Mouse (Mus musculus): ENCODE data around the gene Svbp. TPM values are rescaled to one million over a fixed set of nuclear protein-coding genes. Genes with fewer than 3 reads are reported as not detected.

Svbp gene
- polyA plus RNA-seq, 1 experiment: 54.3 TPM

GRCm38 (mm10) chr4:119188060-119188785 is 6.9 kb upstream of the Svbp start:
- no peaks in the 10 kb centered on the region for H3K36me3 ChIP-seq (replicated peaks; ENCODE audit: low read length)
- H3K27me3 ChIP-seq (replicated peaks): peaks cover 44% of the 10 kb centered on the region
- peaks cover 14% of the 10 kb centered on the region for H3K4me1 ChIP-seq
- H3K4me3 ChIP-seq (replicated peaks): no peak overlapping the region
- no peaks in the 10 kb centered on the region for H3K9me3 ChIP-seq
- no peak for TF ChIP-seq GATA1 (IDR thresholded peaks at IDR 0.05; ENCODE audit: borderline replicate concordance, low read length)
- no peak for TF ChIP-seq FLI1 (IDR thresholded peaks at IDR 0.05; ENCODE audit: low read length)

GRCm38 (mm10) chr4:119189392-119189791 is 5.7 kb upstream of the Svbp start:
- peaks cover 12% of the 10 kb centered on the region for H3K4me1 ChIP-seq
- TF ChIP-seq FLI1 (IDR thresholded peaks at IDR 0.05; ENCODE audit: low read length): no peak
- TF ChIP-seq GATA1 (IDR thresholded peaks at IDR 0.05; ENCODE audit: borderline replicate concordance, low read length): no peak

GRCm38 (mm10) chr4:119189864-119190263 is 5.2 kb upstream of the Svbp start, which contains the start of gene Ermap:
Ermap (minus strand) TSS chr4:119190011.
- peaks cover 17% of the 10 kb centered on the region for H3K4me1 ChIP-seq
- H3K36me3 ChIP-seq (replicated peaks; ENCODE audit: low read length): no peaks in the 10 kb centered on the region
- H3K4me3 ChIP-seq (replicated peaks): no peak within 1 kb of the TSS
- H3K27me3 ChIP-seq (replicated peaks): peaks cover 40% of the 10 kb centered on the region
- no peaks in the 10 kb centered on the region for H3K9me3 ChIP-seq
- TF ChIP-seq FLI1 (IDR thresholded peaks at IDR 0.05; ENCODE audit: low read length) (no peak), GATA1 (IDR thresholded peaks at IDR 0.05; ENCODE audit: borderline replicate concordance, low read length) (no peak)

More at GRCm38 (mm10) chr4:119189392-119189791, 5.7 kb upstream of the Svbp start:
- Histone ChIP-seq H3K4me3 (replicated peaks) (no peak overlapping the region), H3K9me3 (no peaks in the 10 kb centered on the region), H3K36me3 (replicated peaks; ENCODE audit: low read length) (no peaks in the 10 kb centered on the region), H3K27me3 (replicated peaks) (peaks cover 43% of the 10 kb centered on the region)

- Histone ChIP-seq H3K36me3 (replicated peaks; ENCODE audit: low read length) (no peaks in the 10 kb centered on the region), H3K9me3 (no peaks in the 10 kb centered on the region), H3K4me3 (replicated peaks) (no peak overlapping the region), H3K4me1 (peaks cover 19% of the 10 kb centered on the region), H3K27me3 (replicated peaks) (peaks cover 37% of the 10 kb centered on the region)
- TF ChIP-seq FLI1 (IDR thresholded peaks at IDR 0.05; ENCODE audit: low read length): no peak
- TF ChIP-seq GATA1 (IDR thresholded peaks at IDR 0.05; ENCODE audit: borderline replicate concordance, low read length): no peak
Observed at GRCm38 (mm10) chr4:119190618-119191017, 4.5 kb upstream of the Svbp start.

- H3K9me3 ChIP-seq: no peaks in the 10 kb centered on the region
- peaks cover 32% of the 10 kb centered on the region for H3K27me3 ChIP-seq (replicated peaks)
- H3K36me3 ChIP-seq (replicated peaks; ENCODE audit: low read length): no peaks in the 10 kb centered on the region
- H3K4me3 ChIP-seq (replicated peaks): no peak overlapping the region
- no peak for TF ChIP-seq FLI1 (IDR thresholded peaks at IDR 0.05; ENCODE audit: low read length)
- TF ChIP-seq GATA1 (IDR thresholded peaks at IDR 0.05; ENCODE audit: borderline replicate concordance, low read length): no peak
- H3K4me1 ChIP-seq: peaks cover 26% of the 10 kb centered on the region
Observed at GRCm38 (mm10) chr4:119191273-119191672, 3.8 kb upstream of the Svbp start.

GRCm38 (mm10) chr4:119192757-119193156 is 2.3 kb upstream of the Svbp start:
- Histone ChIP-seq H3K27me3 (replicated peaks) (peaks cover 22% of the 10 kb centered on the region), H3K4me3 (replicated peaks) (no peak overlapping the region), H3K36me3 (replicated peaks; ENCODE audit: low read length) (no peaks in the 10 kb centered on the region), H3K9me3 (no peaks in the 10 kb centered on the region), H3K4me1 (peaks cover 27% of the 10 kb centered on the region)
- no peak for TF ChIP-seq GATA1 (IDR thresholded peaks at IDR 0.05; ENCODE audit: borderline replicate concordance, low read length)
- TF ChIP-seq FLI1 (IDR thresholded peaks at IDR 0.05; ENCODE audit: low read length): no peak

- H3K27me3 ChIP-seq (replicated peaks): peaks cover 19% of the 10 kb centered on the region
- no peak for TF ChIP-seq FLI1 (IDR thresholded peaks at IDR 0.05; ENCODE audit: low read length)
- TF ChIP-seq GATA1 (IDR thresholded peaks at IDR 0.05; ENCODE audit: borderline replicate concordance, low read length): no peak
- peaks cover 10% of the 10 kb centered on the region for H3K36me3 ChIP-seq (replicated peaks; ENCODE audit: low read length)
- H3K4me3 ChIP-seq (replicated peaks): peak overlapping the region; percentile 93
- H3K9me3 ChIP-seq: no peaks in the 10 kb centered on the region
- H3K4me1 ChIP-seq: peaks cover 26% of the 10 kb centered on the region
Observed at GRCm38 (mm10) chr4:119195582-119196320, 645 bp downstream of the Svbp start.

- peaks cover 18% of the 10 kb centered on the region for H3K27me3 ChIP-seq (replicated peaks)
- H3K4me3 ChIP-seq (replicated peaks): no peak overlapping the region
- TF ChIP-seq GATA1 (IDR thresholded peaks at IDR 0.05; ENCODE audit: borderline replicate concordance, low read length) (no peak), FLI1 (IDR thresholded peaks at IDR 0.05; ENCODE audit: low read length) (no peak)
- peaks cover 26% of the 10 kb centered on the region for H3K4me1 ChIP-seq
- no peaks in the 10 kb centered on the region for H3K9me3 ChIP-seq
- H3K36me3 ChIP-seq (replicated peaks; ENCODE audit: low read length): peaks cover 22% of the 10 kb centered on the region
Observed at GRCm38 (mm10) chr4:119198105-119198504, 3.0 kb downstream of the Svbp start.

- Histone ChIP-seq H3K36me3 (replicated peaks; ENCODE audit: low read length) (peaks cover 14% of the 10 kb centered on the region), H3K4me1 (peaks cover 5% of the 10 kb centered on the region), H3K4me3 (replicated peaks) (no peak overlapping the region), H3K9me3 (no peaks in the 10 kb centered on the region), H3K27me3 (replicated peaks) (peaks cover 42% of the 10 kb centered on the region)
- TF ChIP-seq FLI1 (IDR thresholded peaks at IDR 0.05; ENCODE audit: low read length) (no peak), GATA1 (IDR thresholded peaks at IDR 0.05; ENCODE audit: borderline replicate concordance, low read length) (no peak)
Observed at GRCm38 (mm10) chr4:119204672-119205071, 9.6 kb downstream of the Svbp start.

- Histone ChIP-seq H3K4me3 (replicated peaks) (no peak overlapping the region), H3K9me3 (peaks cover 3% of the 10 kb centered on the region; the same call in 1 of the 2 replicates), H3K36me3 (replicated peaks; ENCODE audit: low read length) (no peaks in the 10 kb centered on the region), H3K4me1 (peaks cover 8% of the 10 kb centered on the region; the same call in 1 of the 2 replicates), H3K27me3 (replicated peaks) (peaks cover 54% of the 10 kb centered on the region)
- TF ChIP-seq FLI1 (IDR thresholded peaks at IDR 0.05; ENCODE audit: low read length) (no peak), GATA1 (IDR thresholded peaks at IDR 0.05; ENCODE audit: borderline replicate concordance, low read length) (no peak)
Observed at GRCm38 (mm10) chr4:119216667-119217066, 21.6 kb downstream of the Svbp start.
